Mouse (Mus musculus): Measurements from ENCODE around the gene Lrrk2. TPM values are rescaled to one million over a fixed set of nuclear protein-coding genes. Genes with fewer than 3 reads are reported as not detected.

The Lrrk2 gene
- total RNA-seq, 2 experiments from 2014 or later = 5.3 to 5.9 TPM

DNA sequence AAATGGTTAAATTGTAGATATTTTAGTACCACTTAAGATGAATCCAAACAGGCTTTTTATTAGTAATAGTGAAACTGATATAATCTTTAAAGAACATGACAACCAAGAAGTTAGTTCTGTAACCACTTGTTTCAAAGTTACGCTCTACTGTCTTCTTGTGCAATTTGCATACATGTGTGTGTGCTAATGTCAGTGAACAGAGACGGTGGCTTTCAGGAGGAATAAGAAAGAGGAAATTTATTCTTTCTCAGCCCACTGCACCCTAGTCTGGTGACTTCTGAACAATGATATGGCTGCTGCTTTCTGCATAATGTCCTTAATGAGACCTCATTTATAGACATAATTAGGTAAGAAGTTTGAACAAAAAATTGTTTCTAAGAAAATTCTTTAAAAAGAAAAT, 7.1 kb downstream of the Lrrk2 start:
- intact Hi-C loops (cut with DNase I; ENCODE audit: low total_unique reads) = no loop called here
- DNase-seq = no peak

DNA sequence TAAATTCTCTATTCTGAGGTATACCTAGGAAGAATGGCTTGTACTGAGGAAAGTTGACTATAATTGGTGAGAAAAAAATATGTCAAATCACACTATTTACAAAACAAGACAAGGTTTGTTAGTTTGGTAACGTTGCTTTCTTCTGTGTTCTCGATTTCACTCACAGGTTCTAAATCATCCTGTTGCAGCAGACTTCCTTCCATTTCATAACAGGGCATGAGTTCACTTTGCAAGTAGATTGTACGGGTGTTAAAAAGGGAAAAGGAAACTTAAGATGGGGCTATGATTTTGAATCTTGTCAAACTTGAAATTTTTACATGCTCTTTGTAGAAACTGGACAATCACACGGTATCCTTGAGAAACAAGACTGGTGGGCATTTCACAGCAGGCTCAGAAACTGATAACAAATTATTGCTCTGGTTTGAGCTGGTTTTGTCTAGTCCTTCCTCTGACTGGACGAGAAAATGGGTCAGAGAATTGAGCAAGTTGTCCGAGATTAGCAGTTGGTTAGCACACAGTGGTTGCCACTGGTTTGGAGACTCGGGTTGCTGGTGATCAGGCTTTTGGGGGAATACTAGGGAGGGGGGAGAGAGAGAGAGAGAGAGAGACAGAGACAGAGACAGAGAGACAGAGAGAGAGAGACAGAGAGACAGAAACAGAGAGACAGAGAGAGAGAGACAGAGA, 13.0 kb downstream of the Lrrk2 start:
- no peak for DNase-seq
- intact Hi-C loops (cut with DNase I; ENCODE audit: low total_unique reads) = no loop called here

DNA sequence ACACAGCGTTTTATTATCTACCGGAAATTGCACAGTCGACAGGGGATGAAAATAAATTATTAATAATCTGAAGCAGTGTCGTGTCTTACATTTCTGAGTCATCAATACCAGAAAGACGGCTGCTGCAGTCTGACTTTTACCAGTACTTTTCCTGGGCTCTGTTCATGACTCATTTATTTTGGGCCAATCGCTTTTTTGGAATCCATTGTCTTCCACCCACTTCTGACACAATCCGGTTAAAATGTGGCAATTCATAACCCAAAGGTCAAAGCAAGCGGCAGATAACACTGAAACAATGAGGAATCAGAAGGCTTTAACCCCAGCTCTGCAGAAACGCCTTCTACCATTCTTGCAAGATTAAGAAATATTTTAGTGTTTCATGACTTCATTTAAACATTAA, 17.7 kb downstream of the Lrrk2 start:
- no peak for DNase-seq
- intact Hi-C loops (cut with DNase I; ENCODE audit: low total_unique reads) = no loop called here

DNA sequence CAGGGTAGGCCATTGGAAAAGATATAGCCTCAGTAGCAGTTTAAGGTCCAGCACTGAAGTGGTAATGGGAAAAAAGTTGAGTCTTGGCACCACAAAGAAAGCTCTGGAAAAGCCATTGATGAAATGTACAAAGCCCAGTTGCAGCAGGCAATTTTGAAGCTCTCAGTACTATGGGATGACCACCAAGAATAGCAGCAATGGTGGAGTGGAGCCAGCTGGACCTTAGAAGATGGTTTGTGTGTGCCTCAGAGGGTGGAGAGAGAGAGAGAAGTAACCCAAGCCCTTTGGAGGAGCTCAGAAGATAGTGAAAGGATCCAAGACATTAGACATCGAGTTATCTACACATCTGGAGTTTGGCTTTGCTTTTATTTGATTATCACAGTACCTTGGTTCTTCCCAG, 20.1 kb downstream of the Lrrk2 start:
- intact Hi-C loops (cut with DNase I; ENCODE audit: low total_unique reads) = no loop called here
- DNase-seq = peak; percentile 44

DNA sequence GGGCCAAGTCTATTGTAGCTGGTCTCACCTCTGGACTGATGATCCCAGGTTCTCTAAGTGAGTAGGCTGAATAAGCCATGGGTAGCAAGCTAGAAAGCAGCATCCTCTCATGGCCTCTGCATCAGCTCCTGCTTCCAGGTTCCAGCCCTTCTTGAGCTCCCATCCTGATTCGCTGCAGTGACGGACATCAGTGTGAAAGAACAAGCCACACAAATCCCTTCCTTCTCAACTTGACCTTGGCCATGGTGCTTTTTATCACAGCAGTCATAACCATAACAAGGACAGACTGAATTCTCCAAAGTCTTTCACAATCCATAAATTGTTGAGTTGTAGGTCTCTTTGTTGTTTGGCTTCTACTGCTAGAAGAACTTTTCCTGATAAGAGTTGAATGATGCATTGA, 20.9 kb downstream of the Lrrk2 start:
- DNase-seq = no peak
- intact Hi-C loops (cut with DNase I; ENCODE audit: low total_unique reads) = no loop called here

DNA sequence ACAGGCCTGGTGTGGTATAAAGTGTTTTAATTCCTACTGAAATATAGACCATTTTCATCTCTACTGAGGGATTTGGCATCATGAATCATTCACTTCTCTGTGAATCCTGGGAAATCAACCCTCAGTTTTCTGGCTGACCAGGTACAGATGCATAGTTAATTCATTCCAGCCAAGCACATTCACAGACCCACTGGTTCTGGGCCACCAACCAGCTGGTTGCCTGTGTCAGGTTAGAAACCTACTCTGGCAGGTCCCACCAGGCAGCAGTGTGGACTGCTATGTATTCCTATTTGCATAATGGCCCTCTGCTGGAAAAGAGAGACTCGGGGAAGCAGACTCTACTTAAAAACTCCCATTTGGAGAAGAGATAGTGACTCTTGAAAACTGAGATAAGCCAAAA, 27.9 kb downstream of the Lrrk2 start:
- no peak for DNase-seq
- intact Hi-C loops (cut with DNase I; ENCODE audit: low total_unique reads) = no loop called here

DNA sequence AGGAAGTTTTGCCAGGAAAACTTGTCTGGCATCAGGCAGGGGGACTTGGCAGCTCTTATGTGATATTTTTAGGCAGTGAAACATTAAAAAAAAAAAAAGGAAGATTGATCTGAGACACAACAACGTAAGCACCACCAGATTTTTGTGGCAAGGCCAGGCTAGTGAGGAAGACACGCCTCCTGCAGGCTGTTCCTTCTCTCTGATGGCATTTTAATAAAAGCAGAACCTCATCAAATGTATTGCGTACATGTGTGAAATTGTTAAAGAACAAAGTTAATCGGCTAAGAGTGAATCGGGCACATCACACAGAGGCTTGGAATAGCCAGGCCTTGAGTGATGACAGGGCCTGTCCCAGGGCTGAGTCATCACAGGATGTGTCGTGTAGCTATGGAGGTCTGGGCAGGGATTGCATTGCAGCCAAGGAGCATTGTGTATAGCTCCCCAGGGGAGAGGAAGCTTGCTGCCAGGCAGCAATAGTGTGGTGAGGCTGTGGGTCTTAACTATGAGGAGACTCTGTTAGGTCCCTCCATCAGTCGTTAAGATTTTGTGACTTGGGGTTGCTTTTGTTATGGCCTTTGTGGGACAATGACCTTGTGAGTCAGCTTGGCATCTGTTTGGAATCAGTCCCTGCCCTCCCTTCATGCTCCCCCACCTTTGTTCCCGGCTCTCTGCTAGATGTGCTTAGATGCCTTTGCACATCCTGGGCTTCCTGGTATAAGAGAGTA, 30.2 kb downstream of the Lrrk2 start:
- DNase-seq = peak; percentile 22
- intact Hi-C loops (cut with DNase I; ENCODE audit: low total_unique reads) = no loop called here

DNA sequence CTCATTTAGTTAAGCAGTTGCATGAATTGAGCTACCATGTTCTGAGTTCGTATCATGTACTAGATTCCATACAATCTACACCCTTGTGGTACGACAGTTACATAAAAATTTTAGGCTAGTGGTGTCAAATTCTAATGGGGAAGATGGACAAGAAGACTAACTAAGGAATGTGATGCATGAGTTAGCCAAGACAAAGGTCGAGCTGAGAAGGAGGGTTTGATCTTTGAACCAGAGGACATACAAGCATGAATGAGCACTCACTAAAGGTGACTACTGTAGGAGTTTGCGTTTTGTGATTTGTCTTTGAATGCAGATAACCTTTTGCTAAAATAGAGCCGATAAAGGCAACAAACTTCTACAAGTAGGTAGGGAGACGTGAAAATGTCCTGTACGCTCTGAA, 31.1 kb downstream of the Lrrk2 start:
- intact Hi-C loops (cut with DNase I; ENCODE audit: low total_unique reads) = no loop called here
- DNase-seq = no peak

DNA sequence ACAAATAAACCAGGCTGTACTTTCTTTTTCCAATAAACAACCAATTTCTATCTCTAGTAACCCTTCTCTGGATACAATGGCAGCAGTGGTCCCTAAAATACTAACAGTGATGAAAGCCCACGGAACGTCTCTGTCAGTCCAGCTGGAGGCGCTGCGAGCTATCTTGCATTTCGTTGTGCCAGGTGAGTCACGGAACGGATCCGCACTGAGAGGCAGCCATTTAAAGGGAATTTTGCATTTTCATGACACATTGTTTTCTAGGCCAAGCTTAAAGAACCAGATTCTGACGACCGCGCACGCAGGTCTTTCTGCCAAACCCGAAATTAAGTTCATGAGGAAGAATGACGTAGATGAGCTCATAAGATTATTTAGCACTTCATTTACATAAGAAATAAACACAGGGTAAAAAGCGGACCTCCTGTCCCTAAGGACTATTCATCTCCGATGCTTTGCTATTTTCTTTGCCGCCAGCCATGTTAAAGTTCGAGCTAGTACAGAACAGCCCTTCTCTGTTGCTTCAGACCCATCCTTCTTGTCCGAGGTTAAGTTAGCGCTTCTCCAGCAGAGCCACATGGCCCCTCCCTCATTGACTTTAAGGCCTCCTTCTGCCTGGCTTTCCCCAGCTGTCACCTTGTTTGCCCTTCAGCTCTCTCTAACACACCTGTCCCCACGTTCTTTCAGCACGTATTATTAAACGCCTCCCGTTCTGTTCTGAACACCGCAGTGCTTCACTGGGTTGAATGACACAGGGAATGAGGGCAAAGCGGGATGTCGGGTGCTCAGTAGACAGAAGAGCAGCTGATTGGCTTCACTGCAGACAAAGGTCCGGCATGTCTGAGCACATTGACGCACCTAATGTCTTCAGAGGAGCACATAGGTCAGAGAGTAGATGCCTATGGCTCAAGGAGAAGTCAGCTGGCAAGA, 36.5 kb downstream of the Lrrk2 start:
- intact Hi-C loops (cut with DNase I; ENCODE audit: low total_unique reads) = no loop called here

DNA sequence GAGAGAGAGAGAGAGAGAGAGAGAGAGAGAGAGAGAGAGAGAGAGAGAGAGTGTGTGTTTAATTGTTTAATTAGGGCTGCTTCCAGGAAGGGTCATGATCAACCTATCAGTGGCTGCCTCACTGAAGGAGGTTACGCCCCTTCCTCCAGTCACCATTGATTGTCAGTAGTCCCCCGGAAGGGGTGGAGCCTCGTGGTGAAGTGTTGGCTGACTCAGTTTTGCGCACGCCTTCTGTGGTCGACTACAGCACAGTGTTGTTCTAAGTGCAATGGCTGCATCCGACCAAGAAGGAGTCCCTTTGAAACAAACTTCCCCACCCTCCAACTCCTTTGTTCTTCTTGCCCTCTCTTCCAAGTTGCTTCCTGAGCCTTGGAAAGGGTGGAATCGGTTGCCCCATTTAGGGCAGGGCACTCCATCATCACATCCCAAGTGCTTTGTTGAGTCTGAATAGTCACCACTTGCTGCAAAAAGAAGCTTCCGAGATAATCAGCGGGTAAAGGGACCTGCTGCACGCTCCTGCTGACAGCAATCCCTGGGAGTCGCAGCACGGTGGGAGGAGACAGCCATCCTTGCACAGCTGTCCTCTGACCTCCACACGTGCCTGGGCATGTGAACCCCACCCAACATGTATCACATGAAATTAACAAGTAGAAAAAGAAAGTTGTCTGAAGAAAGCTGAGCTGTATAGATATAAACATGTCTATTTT, 62.4 kb downstream of the Lrrk2 start:
- intact Hi-C loops (cut with DNase I; ENCODE audit: low total_unique reads) = no loop called here
- no peak for DNase-seq

More for the DNA sequence above, 36.5 kb downstream of the Lrrk2 start:
- no peak for DNase-seq

DNA sequence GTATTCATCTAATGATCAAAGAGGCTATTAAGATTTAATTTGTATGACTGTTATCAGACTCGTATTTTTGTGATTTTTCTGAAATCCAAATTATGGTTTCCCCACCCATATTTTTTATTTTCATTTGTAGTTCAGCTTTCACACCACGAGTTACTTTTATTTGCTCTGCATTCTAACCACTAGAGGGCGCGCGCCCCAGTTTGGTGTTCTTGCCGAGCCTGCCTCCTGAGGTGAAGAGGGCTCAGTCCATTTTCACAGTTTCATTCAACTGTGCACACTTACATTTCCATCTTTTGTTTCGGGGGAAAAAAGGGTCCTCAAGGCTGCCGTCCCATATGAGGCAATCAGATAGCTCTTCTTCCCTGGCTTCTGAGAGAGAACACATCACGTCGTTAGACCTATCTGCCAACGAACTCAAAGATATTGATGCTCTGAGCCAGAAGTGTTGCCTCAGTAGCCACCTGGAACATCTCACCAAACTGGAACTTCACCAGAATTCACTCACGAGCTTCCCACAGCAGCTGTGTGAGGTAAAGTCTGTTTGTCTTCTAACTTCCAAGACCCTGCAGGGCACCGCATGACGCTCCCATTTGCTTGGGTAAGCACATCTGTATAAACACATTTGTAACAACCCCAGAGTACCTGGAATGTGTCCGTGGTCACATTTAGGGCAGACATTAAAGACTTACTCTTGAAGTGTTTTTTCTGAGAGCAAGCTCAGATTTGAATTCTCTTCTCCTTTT, 64.0 kb downstream of the Lrrk2 start:
- intact Hi-C loops (cut with DNase I; ENCODE audit: low total_unique reads) = no loop called here
- DNase-seq = peak; percentile 31

DNA sequence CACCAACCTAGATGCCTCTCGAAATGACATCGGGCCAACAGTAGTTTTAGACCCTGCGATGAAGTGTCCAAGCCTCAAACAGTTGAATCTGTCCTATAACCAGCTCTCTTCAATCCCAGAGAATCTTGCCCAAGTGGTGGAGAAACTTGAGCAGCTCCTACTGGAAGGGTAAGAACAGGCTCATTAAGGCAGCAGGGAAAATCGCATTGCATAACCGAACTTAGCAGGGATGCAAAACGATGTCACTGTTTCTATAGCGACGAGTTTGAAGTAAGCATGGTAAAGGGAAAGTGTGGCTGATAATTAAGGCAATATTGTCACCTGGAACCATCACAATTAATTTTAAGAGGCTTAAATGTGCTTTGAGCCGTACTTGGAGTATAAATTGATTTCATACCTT, 65.8 kb downstream of the Lrrk2 start:
- no peak for DNase-seq
- intact Hi-C loops (cut with DNase I; ENCODE audit: low total_unique reads) = no loop called here

DNA sequence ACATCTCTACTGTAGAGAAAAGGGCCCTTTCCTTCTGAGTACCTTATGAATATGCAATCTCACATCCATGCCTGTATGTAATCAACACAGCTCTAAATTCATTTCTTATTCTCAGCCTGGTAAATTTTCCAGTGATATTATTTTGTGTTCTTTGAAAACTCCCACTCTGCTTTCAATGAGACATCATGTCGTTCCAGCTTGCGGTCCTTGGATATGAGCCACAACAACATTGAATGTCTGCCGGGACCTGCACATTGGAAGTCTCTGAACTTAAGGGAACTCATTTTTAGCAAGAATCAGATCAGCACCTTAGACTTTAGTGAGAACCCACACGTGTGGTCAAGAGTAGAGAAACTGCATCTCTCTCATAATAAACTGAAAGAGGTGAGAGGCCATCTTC, 72.5 kb downstream of the Lrrk2 start:
- DNase-seq = no peak
- intact Hi-C loops (cut with DNase I; ENCODE audit: low total_unique reads) = no loop called here

DNA sequence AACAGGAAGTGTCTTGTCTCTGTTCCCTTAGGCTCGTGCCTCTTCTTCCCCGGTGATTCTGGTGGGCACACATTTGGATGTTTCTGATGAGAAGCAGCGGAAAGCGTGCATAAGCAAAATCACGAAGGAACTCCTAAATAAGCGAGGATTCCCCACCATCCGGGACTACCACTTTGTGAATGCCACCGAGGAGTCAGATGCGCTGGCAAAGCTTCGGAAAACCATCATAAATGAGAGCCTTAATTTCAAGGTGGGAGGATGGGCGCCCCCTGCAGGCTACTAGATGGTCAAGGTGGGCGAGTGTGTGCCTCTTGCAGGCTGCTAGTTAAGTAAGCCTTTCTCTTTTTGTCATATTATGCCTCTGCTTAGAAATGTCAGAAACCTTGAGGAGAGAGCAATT, 79.1 kb downstream of the Lrrk2 start:
- intact Hi-C loops (cut with DNase I; ENCODE audit: low total_unique reads) = loop anchor here (5.0 to 10.0 kb wide), 2 partner anchors 145 to 277 kb away; no protein-coding TSS in a partner anchor
- peak; percentile 13 for DNase-seq

DNA sequence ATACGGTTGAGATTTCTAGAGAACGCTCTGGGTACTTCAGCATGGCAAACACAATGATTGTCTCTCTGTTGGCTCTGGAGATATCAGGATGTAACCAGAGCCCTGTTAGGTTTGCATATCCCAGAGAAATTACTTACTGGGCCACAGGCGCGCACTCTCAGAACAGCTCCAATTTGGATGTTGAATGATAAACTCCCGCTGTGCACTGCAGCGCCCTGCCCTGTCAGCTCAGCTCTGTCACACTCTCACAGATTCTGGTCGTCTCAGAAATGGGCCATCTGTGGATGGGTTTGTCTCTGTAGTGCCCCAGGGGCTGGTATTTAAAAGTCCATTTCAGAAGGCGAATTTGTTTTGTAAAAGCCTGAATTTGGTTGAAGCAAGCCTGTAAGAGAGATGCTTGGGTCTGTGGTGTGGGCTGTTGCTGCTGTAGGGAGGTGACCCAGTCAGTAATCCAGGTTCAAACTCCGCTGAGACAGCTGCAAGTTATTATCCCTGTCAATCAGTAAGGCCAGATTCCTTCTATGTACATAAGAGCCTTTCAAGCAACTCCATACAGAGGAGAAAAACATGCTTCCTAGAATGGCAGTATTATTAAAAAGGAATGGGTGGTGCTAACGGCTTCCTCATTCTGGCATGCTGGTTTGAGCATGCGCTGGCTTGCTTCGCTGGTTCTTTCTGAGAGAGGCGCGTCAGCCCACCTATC, 80.6 kb downstream of the Lrrk2 start:
- intact Hi-C loops (cut with DNase I; ENCODE audit: low total_unique reads) = loop anchor here (5.0 to 10.0 kb wide), 2 partner anchors 146 to 279 kb away; no protein-coding TSS in a partner anchor
- no peak for DNase-seq

DNA sequence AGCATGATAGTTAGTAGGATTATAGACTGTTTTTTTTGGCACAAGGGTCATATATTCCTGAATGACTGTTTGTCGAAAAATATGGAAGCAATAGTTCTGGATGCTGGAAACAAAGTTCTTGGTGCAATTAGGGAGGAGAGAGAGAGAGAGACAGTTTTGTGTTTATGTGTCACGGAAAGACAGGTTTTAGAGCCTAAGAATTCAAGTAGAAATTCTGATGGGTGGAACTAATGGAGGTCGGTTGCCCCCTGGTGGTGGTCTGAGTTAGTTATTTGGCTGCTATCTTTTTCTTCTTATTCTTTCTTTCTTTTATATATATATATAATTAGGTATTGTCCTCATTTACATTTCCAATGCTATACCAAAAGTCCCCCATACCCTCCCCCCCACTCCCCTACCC, 81.6 kb downstream of the Lrrk2 start:
- DNase-seq = peak; percentile 44
- intact Hi-C loops (cut with DNase I; ENCODE audit: low total_unique reads) = loop anchor here (5.0 to 10.0 kb wide), 2 partner anchors 147 to 280 kb away; no protein-coding TSS in a partner anchor

DNA sequence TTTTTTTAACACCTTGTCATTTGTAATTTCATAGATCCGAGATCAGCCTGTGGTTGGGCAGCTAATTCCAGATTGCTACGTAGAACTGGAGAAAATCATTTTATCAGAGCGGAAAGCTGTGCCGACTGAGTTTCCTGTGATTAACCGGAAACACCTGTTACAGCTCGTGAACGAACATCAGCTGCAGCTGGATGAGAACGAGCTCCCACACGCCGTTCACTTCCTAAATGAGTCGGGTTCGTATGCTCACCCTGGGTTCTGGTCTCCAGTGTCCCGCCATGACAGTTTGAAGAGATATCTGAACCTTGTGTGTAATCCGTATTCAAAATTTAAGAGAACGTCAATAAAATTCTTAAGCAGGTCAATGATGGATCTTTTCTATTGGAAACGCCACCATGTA, 82.8 kb downstream of the Lrrk2 start:
- DNase-seq = no peak
- intact Hi-C loops (cut with DNase I; ENCODE audit: low total_unique reads) = loop anchor here (10.0 kb wide), 1 partner anchor 281 kb away; no protein-coding TSS in a partner anchor

DNA sequence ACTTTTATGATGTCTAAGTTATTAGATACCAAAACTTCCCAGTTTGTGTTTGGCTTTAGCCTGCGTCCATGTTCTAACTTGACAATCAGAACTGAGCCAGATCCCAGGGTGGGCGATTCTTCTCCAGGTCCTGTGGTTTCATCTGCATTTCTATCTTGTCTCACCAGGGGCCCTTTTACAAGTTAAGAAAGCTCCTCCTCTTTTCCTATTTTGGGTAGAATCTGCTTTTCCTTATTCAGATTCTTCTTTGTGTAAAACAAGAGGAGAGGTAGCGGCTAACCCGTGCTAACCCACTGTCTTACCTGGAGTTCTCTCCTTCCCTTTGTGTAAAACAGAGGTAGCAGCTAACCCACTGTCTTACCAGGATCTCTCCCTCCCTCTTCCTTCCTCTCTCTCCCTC, 99.1 kb downstream of the Lrrk2 start:
- intact Hi-C loops (cut with DNase I; ENCODE audit: low total_unique reads) = no loop called here
- no peak for DNase-seq

All from gastrocnemius, postnatal 14 days (tissue).